Mouse (Mus musculus): ENCODE data around the gene Wnk1. TPM values are rescaled to one million over a fixed set of nuclear protein-coding genes. Genes with fewer than 3 reads are reported as not detected.
A peak's percentile ranks its signal among the peaks of the same experiment; 100 is the strongest.

Wnk1 gene
- polyA plus RNA-seq, 1 experiment, result 5.5 TPM

- H3K27me3 ChIP-seq (replicated peaks), result no peaks in the 10 kb centered on the region
- no peak overlapping the region for H3K4me3 ChIP-seq (replicated peaks)
- no peaks in the 10 kb centered on the region for H3K9me3 ChIP-seq
- H3K36me3 ChIP-seq (replicated peaks; ENCODE audit: low read length), result peaks cover 90% of the 10 kb centered on the region
- TF ChIP-seq FLI1 (IDR thresholded peaks at IDR 0.05; ENCODE audit: low read length) (no peak), GATA1 (IDR thresholded peaks at IDR 0.05; ENCODE audit: borderline replicate concordance, low read length) (no peak)
- H3K4me1 ChIP-seq, result peaks cover 15% of the 10 kb centered on the region
Measured at GRCm38 (mm10) chr6:119922136-119922535, 116.3 kb downstream of the Wnk1 start.

- no peaks in the 10 kb centered on the region for H3K9me3 ChIP-seq
- H3K36me3 ChIP-seq (replicated peaks; ENCODE audit: low read length), result peaks cover 86% of the 10 kb centered on the region
- H3K27me3 ChIP-seq (replicated peaks), result no peaks in the 10 kb centered on the region
- peaks cover 42% of the 10 kb centered on the region for H3K4me1 ChIP-seq
- TF ChIP-seq FLI1 (IDR thresholded peaks at IDR 0.05; ENCODE audit: low read length) (no peak), GATA1 (IDR thresholded peaks at IDR 0.05; ENCODE audit: borderline replicate concordance, low read length) (no peak)
- H3K4me3 ChIP-seq (replicated peaks), result peak overlapping the region; percentile 70
Measured at GRCm38 (mm10) chr6:119918561-119919181, 119.8 kb downstream of the Wnk1 start.

GRCm38 (mm10) chr6:119915710-119916109, 122.8 kb downstream of the Wnk1 start:
- Histone ChIP-seq H3K4me1 (peaks cover 44% of the 10 kb centered on the region), H3K36me3 (replicated peaks; ENCODE audit: low read length) (peaks cover 85% of the 10 kb centered on the region), H3K4me3 (replicated peaks) (no peak overlapping the region), H3K9me3 (no peaks in the 10 kb centered on the region), H3K27me3 (replicated peaks) (no peaks in the 10 kb centered on the region)
- TF ChIP-seq FLI1 (IDR thresholded peaks at IDR 0.05; ENCODE audit: low read length), result no peak
- TF ChIP-seq GATA1 (IDR thresholded peaks at IDR 0.05; ENCODE audit: borderline replicate concordance, low read length), result no peak

- Histone ChIP-seq H3K9me3 (no peaks in the 10 kb centered on the region), H3K4me1 (peaks cover 42% of the 10 kb centered on the region), H3K27me3 (replicated peaks) (no peaks in the 10 kb centered on the region), H3K36me3 (replicated peaks; ENCODE audit: low read length) (peaks cover 69% of the 10 kb centered on the region), H3K4me3 (replicated peaks) (no peak overlapping the region)
- TF ChIP-seq GATA1 (IDR thresholded peaks at IDR 0.05; ENCODE audit: borderline replicate concordance, low read length) (no peak), FLI1 (IDR thresholded peaks at IDR 0.05; ENCODE audit: low read length) (no peak)
Measured at GRCm38 (mm10) chr6:119912046-119912445, 126.4 kb downstream of the Wnk1 start.

GRCm38 (mm10) chr6:119905461-119905860, 133.0 kb downstream of the Wnk1 start:
- Histone ChIP-seq H3K4me3 (replicated peaks) (no peak overlapping the region), H3K36me3 (replicated peaks; ENCODE audit: low read length) (peaks cover 24% of the 10 kb centered on the region), H3K9me3 (no peaks in the 10 kb centered on the region), H3K4me1 (peaks cover 33% of the 10 kb centered on the region), H3K27me3 (replicated peaks) (no peaks in the 10 kb centered on the region)
- TF ChIP-seq GATA1 (IDR thresholded peaks at IDR 0.05; ENCODE audit: borderline replicate concordance, low read length), result no peak
- no peak for TF ChIP-seq FLI1 (IDR thresholded peaks at IDR 0.05; ENCODE audit: low read length)

GRCm38 (mm10) chr6:119903081-119903789, 135.2 kb downstream of the Wnk1 start:
- Histone ChIP-seq H3K4me3 (replicated peaks) (peak overlapping the region; percentile 96), H3K27me3 (replicated peaks) (no peaks in the 10 kb centered on the region), H3K9me3 (no peaks in the 10 kb centered on the region), H3K4me1 (peaks cover 28% of the 10 kb centered on the region), H3K36me3 (replicated peaks; ENCODE audit: low read length) (peaks cover 19% of the 10 kb centered on the region)
- TF ChIP-seq FLI1 (IDR thresholded peaks at IDR 0.05; ENCODE audit: low read length) (no peak), GATA1 (IDR thresholded peaks at IDR 0.05; ENCODE audit: borderline replicate concordance, low read length) (no peak)

GRCm38 (mm10) chr6:119902204-119903080, 136.0 kb downstream of the Wnk1 start, which contains the start of gene Rad52:
Gene Rad52 (plus strand): TSS chr6:119902698.
- no peaks in the 10 kb centered on the region for H3K9me3 ChIP-seq
- peaks cover 26% of the 10 kb centered on the region for H3K4me1 ChIP-seq
- no peaks in the 10 kb centered on the region for H3K27me3 ChIP-seq (replicated peaks)
- TF ChIP-seq GATA1 (IDR thresholded peaks at IDR 0.05; ENCODE audit: borderline replicate concordance, low read length) (peak; percentile 57; the same call in 1 of the 3 replicates), FLI1 (IDR thresholded peaks at IDR 0.05; ENCODE audit: low read length) (no peak)
- peaks cover 16% of the 10 kb centered on the region for H3K36me3 ChIP-seq (replicated peaks; ENCODE audit: low read length)
- peak within 1 kb of the TSS; percentile 96 for H3K4me3 ChIP-seq (replicated peaks)

GRCm38 (mm10) chr6:119892711-119893110, 145.8 kb downstream of the Wnk1 start:
- TF ChIP-seq FLI1 (IDR thresholded peaks at IDR 0.05; ENCODE audit: low read length) (no peak), GATA1 (IDR thresholded peaks at IDR 0.05; ENCODE audit: borderline replicate concordance, low read length) (no peak)
- Histone ChIP-seq H3K4me1 (peaks cover 9% of the 10 kb centered on the region), H3K4me3 (replicated peaks) (no peak overlapping the region), H3K9me3 (no peaks in the 10 kb centered on the region), H3K36me3 (replicated peaks; ENCODE audit: low read length) (no peaks in the 10 kb centered on the region), H3K27me3 (replicated peaks) (peaks cover 49% of the 10 kb centered on the region)

- H3K27me3 ChIP-seq (replicated peaks), result peaks cover 21% of the 10 kb centered on the region
- H3K9me3 ChIP-seq, result no peaks in the 10 kb centered on the region
- no peak overlapping the region for H3K4me3 ChIP-seq (replicated peaks)
- H3K4me1 ChIP-seq, result peaks cover 21% of the 10 kb centered on the region
- TF ChIP-seq FLI1 (IDR thresholded peaks at IDR 0.05; ENCODE audit: low read length), result no peak
- TF ChIP-seq GATA1 (IDR thresholded peaks at IDR 0.05; ENCODE audit: borderline replicate concordance, low read length), result no peak
- no peaks in the 10 kb centered on the region for H3K36me3 ChIP-seq (replicated peaks; ENCODE audit: low read length)
Measured at GRCm38 (mm10) chr6:119883151-119883550, 155.3 kb downstream of the Wnk1 start.

Other genes with a start within 250 kb of the Wnk1 start
- gene Erc1, start 190.5 kb downstream of the Wnk1 start, polyA plus RNA-seq (2012; ENCODE audit: insufficient read depth, low replicate concordance), result 1.1 and 2.0 TPM in 2 replicates
- 16.3 and 37.0 TPM in 2 replicates for gene Rad52, start 136.0 kb downstream of the Wnk1 start, polyA plus RNA-seq (2012; ENCODE audit: insufficient read depth, low replicate concordance)
- not detected in 2 replicates for gene Ninj2, start 54.7 kb upstream of the Wnk1 start, polyA plus RNA-seq (2012; ENCODE audit: insufficient read depth, low replicate concordance)